Mouse (Mus musculus) neural tube, embryonic 13.5 days (tissue): ENCODE data around the gene F2. TPM values are rescaled to one million over a fixed set of nuclear protein-coding genes. Genes with fewer than 3 reads are reported as not detected.

Experiments used
- ATAC-seq: fragments of 200-750 bp; cut with Nextera tagmentation; 2 replicates; pipeline ENCODE4 v1.8.0; 2017; ENCODE audit warnings: low read depth, mild to moderate bottlenecking, moderate TSS enrichment, moderate library complexity
- H3K27ac ChIP-seq: fragments of 300-500 bp; sonication (generic); replicated peaks from 2 replicates; pipeline ENCODE4 v1.5.1; 2015; ENCODE audit warnings: moderate library complexity, mild to moderate bottlenecking, inconsistent platforms
- H3K27me3 ChIP-seq: fragments of 300-500 bp; sonication (generic); 2 replicates; pipeline ENCODE4 v1.6.1; 2015; ENCODE audit warnings: mild to moderate bottlenecking, inconsistent platforms
- H3K36me3 ChIP-seq: fragments of 300-500 bp; sonication (generic); 2 replicates; pipeline ENCODE4 v1.6.1; 2015; ENCODE audit warnings: mild to moderate bottlenecking, inconsistent platforms
- H3K4me1 ChIP-seq: fragments of 300-500 bp; sonication (generic); replicated peaks from 2 replicates; pipeline ENCODE4 v1.6.1; 2015; ENCODE audit warnings: inconsistent platforms
- H3K4me2 ChIP-seq: fragments of 300-500 bp; sonication (generic); 2 replicates; pipeline ENCODE4 v1.6.1; 2015; ENCODE audit warnings: inconsistent platforms, mild to moderate bottlenecking, moderate library complexity
- H3K4me3 ChIP-seq: fragments of 300-500 bp; sonication (generic); 2 replicates; pipeline ENCODE4 v1.5.1; 2015; ENCODE audit warnings: mild to moderate bottlenecking, inconsistent platforms
- H3K9ac ChIP-seq: fragments of 300-500 bp; sonication (generic); 2 replicates; pipeline ENCODE4 v1.6.1; 2015; ENCODE audit warnings: moderate library complexity, mild to moderate bottlenecking, inconsistent platforms
- H3K9me3 ChIP-seq: fragments of 300-500 bp; sonication (generic); 2 replicates; pipeline ENCODE4 v1.6.1; 2016; ENCODE audit warnings: inconsistent platforms
- WGBS: fragments of 180-500 bp; shearing (Covaris S2); methylation state at CpG from one replicate; pipeline ENCODE4 v1.1.7; 2015; 5-methylcytosine and 5-hydroxymethylcytosine counted together
- polyA plus RNA-seq: library from polyadenylated mRNA; unstranded; fragments of >200 nt; fragmentation: Nextera tagmentation; extraction: Ambion mirVana; gene quantifications from 2 replicates; pipeline ENCODE4 v1.2.1, GENCODE M21; 2015

The F2 gene
- polyA plus RNA-seq, 1 experiment from 2014 or later: 0.20 TPM

- no peak overlapping the region for H3K4me2 ChIP-seq
- peaks cover 14% of the 10 kb centered on the region for H3K4me1 ChIP-seq
- peaks cover 63% of the 10 kb centered on the region for H3K36me3 ChIP-seq
- H3K27me3 ChIP-seq: no peaks in the 10 kb centered on the region
- no peak overlapping the region for H3K27ac ChIP-seq
- WGBS: 91% methylated on average over 11 of the region's 11 CpGs
- no peak overlapping the region for H3K9ac ChIP-seq
- no peak overlapping the region for H3K4me3 ChIP-seq
- ATAC-seq: no peak
- H3K9me3 ChIP-seq: no peaks in the 10 kb centered on the region
These were observed 7.8 kb upstream of the F2 start for GRCm38 (mm10) chr2:91644021-91644420.

GRCm38 (mm10) chr2:91642825-91643415 is 6.7 kb upstream of the F2 start:
- peaks cover 61% of the 10 kb centered on the region for H3K36me3 ChIP-seq
- H3K27me3 ChIP-seq: no peaks in the 10 kb centered on the region
- no peak for ATAC-seq
- no peak overlapping the region for H3K4me2 ChIP-seq
- H3K4me1 ChIP-seq: peaks cover 3% of the 10 kb centered on the region; the same call in 1 of the 2 replicates
- no peak overlapping the region for H3K27ac ChIP-seq
- 90% methylated on average over 2 of the region's 2 CpGs for WGBS
- H3K4me3 ChIP-seq: no peak overlapping the region
- H3K9me3 ChIP-seq: no peaks in the 10 kb centered on the region
- H3K9ac ChIP-seq: no peak overlapping the region

- Histone ChIP-seq H3K9me3 (no peaks in the 10 kb centered on the region), H3K36me3 (peaks cover 22% of the 10 kb centered on the region), H3K4me1 (no peaks in the 10 kb centered on the region), H3K4me3 (no peak overlapping the region), H3K9ac (no peak overlapping the region), H3K4me2 (no peak overlapping the region), H3K27me3 (no peaks in the 10 kb centered on the region), H3K27ac (no peak overlapping the region)
- WGBS: 77% methylated on average over 6 of the region's 6 CpGs
- no peak for ATAC-seq
These were observed 2.7 kb upstream of the F2 start for GRCm38 (mm10) chr2:91638931-91639330.

GRCm38 (mm10) chr2:91636727-91637338 is 619 bp upstream of the F2 start:
- H3K27ac ChIP-seq: no peak overlapping the region
- H3K27me3 ChIP-seq: no peaks in the 10 kb centered on the region
- no peaks in the 10 kb centered on the region for H3K4me1 ChIP-seq
- 85% methylated on average over 5 of the region's 5 CpGs for WGBS
- H3K9ac ChIP-seq: no peak overlapping the region
- H3K4me2 ChIP-seq: no peak overlapping the region
- peaks cover 2% of the 10 kb centered on the region; the same call in 1 of the 2 replicates for H3K36me3 ChIP-seq
- H3K4me3 ChIP-seq: no peak overlapping the region
- no peak for ATAC-seq
- H3K9me3 ChIP-seq: no peaks in the 10 kb centered on the region

- no peak for ATAC-seq
These were observed 728 bp downstream of the F2 start for GRCm38 (mm10) chr2:91635486-91635885.

GRCm38 (mm10) chr2:91634841-91635240 is 1.4 kb downstream of the F2 start:
- Histone ChIP-seq H3K4me1 (no peaks in the 10 kb centered on the region), H3K9me3 (no peaks in the 10 kb centered on the region), H3K36me3 (no peaks in the 10 kb centered on the region), H3K4me2 (no peak overlapping the region), H3K9ac (no peak overlapping the region), H3K27ac (no peak overlapping the region), H3K27me3 (no peaks in the 10 kb centered on the region), H3K4me3 (no peak overlapping the region)
- WGBS: 75% methylated on average over 9 of the region's 9 CpGs
- ATAC-seq: no peak

More at GRCm38 (mm10) chr2:91635486-91635885, 728 bp downstream of the F2 start:
- Histone ChIP-seq H3K4me1 (no peaks in the 10 kb centered on the region), H3K36me3 (no peaks in the 10 kb centered on the region), H3K9me3 (no peaks in the 10 kb centered on the region), H3K27me3 (no peaks in the 10 kb centered on the region), H3K27ac (no peak overlapping the region), H3K4me2 (no peak overlapping the region), H3K9ac (no peak overlapping the region), H3K4me3 (no peak overlapping the region)
- WGBS: 86% methylated on average over 11 of the region's 11 CpGs

GRCm38 (mm10) chr2:91633334-91633977 is 2.8 kb downstream of the F2 start:
- no peaks in the 10 kb centered on the region for H3K36me3 ChIP-seq
- 88% methylated on average over 12 of the region's 12 CpGs for WGBS
- no peak for ATAC-seq
- no peaks in the 10 kb centered on the region for H3K9me3 ChIP-seq
- no peak overlapping the region for H3K27ac ChIP-seq
- no peak overlapping the region for H3K9ac ChIP-seq
- H3K4me1 ChIP-seq: no peaks in the 10 kb centered on the region
- no peak overlapping the region for H3K4me3 ChIP-seq
- H3K4me2 ChIP-seq: no peak overlapping the region
- H3K27me3 ChIP-seq: no peaks in the 10 kb centered on the region

GRCm38 (mm10) chr2:91632316-91632715 is 3.9 kb downstream of the F2 start:
- no peak overlapping the region for H3K4me2 ChIP-seq
- no peak overlapping the region for H3K27ac ChIP-seq
- WGBS: 80% methylated on average over 5 of the region's 5 CpGs
- no peaks in the 10 kb centered on the region for H3K9me3 ChIP-seq
- no peak for ATAC-seq
- H3K4me3 ChIP-seq: no peak overlapping the region
- H3K4me1 ChIP-seq: no peaks in the 10 kb centered on the region
- no peak overlapping the region for H3K9ac ChIP-seq
- no peaks in the 10 kb centered on the region for H3K36me3 ChIP-seq
- H3K27me3 ChIP-seq: no peaks in the 10 kb centered on the region

- ATAC-seq: no peak
- no peak overlapping the region for H3K27ac ChIP-seq
- no peaks in the 10 kb centered on the region for H3K27me3 ChIP-seq
- H3K9ac ChIP-seq: no peak overlapping the region
- no peaks in the 10 kb centered on the region for H3K9me3 ChIP-seq
- no peak overlapping the region for H3K4me3 ChIP-seq
- H3K36me3 ChIP-seq: no peaks in the 10 kb centered on the region
- WGBS: 90% methylated on average over 5 of the region's 5 CpGs
- no peak overlapping the region for H3K4me2 ChIP-seq
- H3K4me1 ChIP-seq: no peaks in the 10 kb centered on the region
These were observed 4.4 kb downstream of the F2 start for GRCm38 (mm10) chr2:91631826-91632225.

- H3K36me3 ChIP-seq: no peaks in the 10 kb centered on the region
- no peaks in the 10 kb centered on the region for H3K9me3 ChIP-seq
- H3K4me3 ChIP-seq: no peak overlapping the region
- no peak for ATAC-seq
- H3K27ac ChIP-seq: no peak overlapping the region
- H3K27me3 ChIP-seq: no peaks in the 10 kb centered on the region
- H3K9ac ChIP-seq: no peak overlapping the region
- H3K4me1 ChIP-seq: no peaks in the 10 kb centered on the region
- 94% methylated on average over 12 of the region's 12 CpGs for WGBS
- H3K4me2 ChIP-seq: no peak overlapping the region
These were observed 5.8 kb downstream of the F2 start for GRCm38 (mm10) chr2:91630384-91630783.

- no peak overlapping the region for H3K4me3 ChIP-seq
- no peak overlapping the region for H3K9ac ChIP-seq
- no peaks in the 10 kb centered on the region for H3K27me3 ChIP-seq
- no peak overlapping the region for H3K4me2 ChIP-seq
- H3K4me1 ChIP-seq: no peaks in the 10 kb centered on the region
- no peak overlapping the region for H3K27ac ChIP-seq
- H3K36me3 ChIP-seq: no peaks in the 10 kb centered on the region
- 89% methylated on average over 18 of the region's 18 CpGs for WGBS
- H3K9me3 ChIP-seq: no peaks in the 10 kb centered on the region
- no peak for ATAC-seq
These were observed 6.5 kb downstream of the F2 start for GRCm38 (mm10) chr2:91629682-91630081.

- H3K27ac ChIP-seq: no peak overlapping the region
- no peak for ATAC-seq
- peaks cover 13% of the 10 kb centered on the region for H3K36me3 ChIP-seq
- H3K9me3 ChIP-seq: no peaks in the 10 kb centered on the region
- H3K4me2 ChIP-seq: no peak overlapping the region
- H3K27me3 ChIP-seq: no peaks in the 10 kb centered on the region
- H3K9ac ChIP-seq: no peak overlapping the region
- H3K4me1 ChIP-seq: no peaks in the 10 kb centered on the region
- H3K4me3 ChIP-seq: no peak overlapping the region
- 92% methylated on average over 8 of the region's 8 CpGs for WGBS
These were observed 8.0 kb downstream of the F2 start for GRCm38 (mm10) chr2:91628171-91628570.
